Mouse (Mus musculus) kidney, adult 2 months (tissue): ENCODE measurements at regions not wholly inside any gene's neighbourhood (a gene's known extent, or its start where the extent isn't known, plus 50 kb on each side); places are given as distances from the start of the nearest gene placed in this dataset.

Experiments used
- DNase-seq: peaks from one replicate; pipeline ENCODE4 v3.0.0; 2021
- H3K27ac ChIP-seq: fragments of 200-500 bp; 2 replicates; pipeline ENCODE4 v1.5.1; 2012; ENCODE audit warnings: low read depth, low read length, control low read depth, inconsistent platforms; ENCODE audit not compliant: insufficient read depth
- H3K27me3 ChIP-seq: fragments of 200-500 bp; replicated peaks from 2 replicates; pipeline ENCODE4 v1.6.1; 2012; ENCODE audit warnings: mild to moderate bottlenecking, moderate library complexity, low read length, inconsistent platforms; ENCODE audit not compliant: control insufficient read depth, insufficient read depth
- H3K36me3 ChIP-seq: fragments of 200-500 bp; 2 replicates; pipeline ENCODE4 v1.6.1; 2012; ENCODE audit warnings: mild to moderate bottlenecking, moderate library complexity, low read length, inconsistent platforms; ENCODE audit not compliant: control insufficient read depth, insufficient read depth
- H3K4me1 ChIP-seq: fragments of 200-500 bp; 2 replicates; pipeline ENCODE4 v1.6.1; 2011; ENCODE audit warnings: low read length; ENCODE audit not compliant: control insufficient read depth, insufficient read depth
- H3K4me3 ChIP-seq: fragments of 200-500 bp; 2 replicates; pipeline ENCODE4 v1.5.1; 2011; ENCODE audit warnings: mild to moderate bottlenecking, low read depth, low read length, control low read depth; ENCODE audit not compliant: insufficient read depth
- CTCF ChIP-seq: fragments of 200-500 bp; conservative IDR thresholded peaks from 2 replicates; pipeline ENCODE4 v1.5.1; 2011; ENCODE audit warnings: low read depth, mild to moderate bottlenecking, control low read depth, low read length, moderate library complexity, mixed read lengths; ENCODE audit not compliant: insufficient read depth, insufficient read length
- POLR2A ChIP-seq: fragments of 200-500 bp; IDR thresholded peaks from one replicate; pipeline ENCODE4 v1.6.1; 2011; ENCODE audit warnings: low read depth, low read length, control low read depth
- WGBS: fragments of 180-500 bp; shearing (Covaris S2); methylation state at CpG from one replicate; pipeline ENCODE4 v1.1.7; 2018; 5-methylcytosine and 5-hydroxymethylcytosine counted together

DNA sequence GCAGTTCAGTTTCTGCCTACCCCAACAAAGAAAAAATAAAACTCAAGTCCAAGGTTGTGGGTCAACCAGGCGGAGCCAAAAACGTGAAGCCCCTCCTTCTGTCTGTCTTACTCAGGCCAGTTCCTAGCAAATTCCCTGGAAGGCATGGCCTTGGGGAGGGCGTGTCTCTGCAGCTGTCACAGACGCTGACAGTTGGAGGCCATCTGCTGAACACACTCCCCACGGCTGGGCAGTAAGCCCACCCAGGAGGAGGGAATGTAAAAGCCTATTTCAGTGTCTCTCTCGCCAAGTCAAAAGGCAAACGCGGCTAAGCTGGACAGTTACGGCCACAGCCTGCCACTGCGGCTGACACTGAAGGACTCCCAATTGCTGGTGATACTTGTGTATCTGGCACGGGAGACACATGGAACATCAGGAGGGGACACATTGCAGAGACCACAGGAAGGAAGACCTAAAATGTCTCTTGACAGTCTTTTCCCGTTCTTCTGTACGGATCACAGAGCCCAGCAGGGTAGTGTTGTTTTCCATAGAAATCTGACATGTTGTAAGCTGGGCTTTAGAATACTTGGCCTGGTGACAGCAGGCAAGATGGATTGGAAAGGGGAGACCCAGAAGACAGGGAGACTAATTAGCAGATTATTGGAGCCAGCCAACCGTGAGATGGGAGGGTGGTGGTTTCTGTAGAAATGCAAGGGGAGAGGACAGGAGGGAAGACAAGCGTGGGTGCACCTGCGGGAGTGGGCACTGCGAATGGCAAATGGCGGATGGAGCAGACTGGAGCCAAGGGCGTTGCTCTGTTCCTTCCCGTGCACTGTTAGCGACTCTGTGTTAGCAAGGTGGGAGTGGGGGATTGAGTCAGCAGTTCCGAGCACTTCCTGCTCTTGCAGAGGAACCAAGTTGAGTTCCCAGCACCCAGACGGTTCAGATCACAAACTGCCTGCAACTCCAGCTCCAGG is 229.5 kb downstream of the Suds3 start:
- no peaks in the 10 kb centered on the region for H3K4me1 ChIP-seq
- no peak for TF ChIP-seq CTCF
- TF ChIP-seq POLR2A, result no peak
- H3K36me3 ChIP-seq, result no peaks in the 10 kb centered on the region
- no peak overlapping the region for H3K27ac ChIP-seq
- no peak overlapping the region for H3K4me3 ChIP-seq
- no peak for DNase-seq
- no peaks in the 10 kb centered on the region for H3K27me3 ChIP-seq
- 30% methylated on average over 23 of the region's 23 CpGs for WGBS

GRCm38 (mm10) chr5:116879761-116880160 is 236.2 kb downstream of the Suds3 start:
- DNase-seq, result no peak
- Histone ChIP-seq H3K27me3 (no peaks in the 10 kb centered on the region), H3K4me1 (no peaks in the 10 kb centered on the region; the same call in 1 of the 2 replicates), H3K36me3 (no peaks in the 10 kb centered on the region), H3K4me3 (no peak overlapping the region), H3K27ac (no peak overlapping the region)
- 79% methylated on average over 2 of the region's 2 CpGs for WGBS
- no peak for TF ChIP-seq CTCF
- no peak for TF ChIP-seq POLR2A

- peak; percentile 56 for DNase-seq
- 54% methylated on average over 2 of the region's 2 CpGs for WGBS
- H3K27me3 ChIP-seq, result no peaks in the 10 kb centered on the region
- no peak overlapping the region for H3K4me3 ChIP-seq
- H3K27ac ChIP-seq, result no peak overlapping the region
- no peaks in the 10 kb centered on the region for H3K36me3 ChIP-seq
- TF ChIP-seq CTCF, result no peak
- no peak for TF ChIP-seq POLR2A
- peaks cover 3% of the 10 kb centered on the region for H3K4me1 ChIP-seq
Measured at GRCm38 (mm10) chr5:116874941-116875340, 241.0 kb downstream of the Suds3 start.

DNA sequence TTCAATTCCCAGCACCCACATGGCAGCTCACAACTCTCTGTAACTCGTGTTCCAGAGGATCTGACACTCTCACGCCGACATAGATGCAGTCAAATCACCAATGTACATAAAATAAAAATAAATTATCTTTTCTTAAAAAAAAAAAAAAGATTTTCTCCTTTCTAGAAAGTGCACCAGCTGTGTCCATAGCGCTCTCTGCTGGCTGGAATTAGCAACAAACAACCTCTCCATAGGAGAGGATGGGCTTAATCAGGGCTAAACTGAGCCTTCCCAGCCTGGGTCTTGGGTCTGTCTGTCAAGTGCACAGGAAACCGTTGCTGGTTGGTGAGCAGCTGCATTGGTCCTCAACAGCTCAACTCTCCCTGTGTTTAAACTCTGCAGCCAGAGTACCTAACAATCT is 247.8 kb downstream of the Suds3 start:
- no peak for DNase-seq
- H3K27me3 ChIP-seq, result no peaks in the 10 kb centered on the region
- H3K4me1 ChIP-seq, result no peaks in the 10 kb centered on the region
- no peak overlapping the region for H3K4me3 ChIP-seq
- H3K36me3 ChIP-seq, result no peaks in the 10 kb centered on the region
- H3K27ac ChIP-seq, result no peak overlapping the region
- WGBS, result 79% methylated on average over 5 of the region's 5 CpGs
- TF ChIP-seq POLR2A, result no peak
- no peak for TF ChIP-seq CTCF

DNA sequence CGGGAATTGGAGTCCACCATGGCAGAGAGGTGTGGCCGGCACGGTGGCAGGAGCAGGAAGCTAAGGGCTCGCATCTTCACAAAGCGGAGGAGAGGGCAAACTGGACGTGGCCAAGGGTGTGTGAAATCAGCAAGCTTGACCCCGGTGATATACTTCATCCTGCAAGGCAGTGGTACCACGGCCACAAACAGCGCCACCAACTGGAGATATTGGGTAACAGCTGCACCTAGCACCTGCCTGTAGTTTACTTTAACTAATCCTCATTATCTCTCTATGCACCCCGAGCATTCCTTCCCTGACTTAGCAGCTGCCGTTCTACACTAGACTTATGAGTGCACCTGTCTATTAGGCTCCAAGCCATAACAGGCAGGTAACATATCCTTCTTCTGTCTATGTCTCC is 251.6 kb downstream of the Suds3 start:
- Histone ChIP-seq H3K27ac (no peak overlapping the region), H3K27me3 (no peaks in the 10 kb centered on the region), H3K4me1 (no peaks in the 10 kb centered on the region), H3K4me3 (no peak overlapping the region), H3K36me3 (no peaks in the 10 kb centered on the region)
- WGBS, result 85% methylated on average over 11 of the region's 11 CpGs
- DNase-seq, result no peak
- TF ChIP-seq POLR2A (no peak), CTCF (no peak)

DNA sequence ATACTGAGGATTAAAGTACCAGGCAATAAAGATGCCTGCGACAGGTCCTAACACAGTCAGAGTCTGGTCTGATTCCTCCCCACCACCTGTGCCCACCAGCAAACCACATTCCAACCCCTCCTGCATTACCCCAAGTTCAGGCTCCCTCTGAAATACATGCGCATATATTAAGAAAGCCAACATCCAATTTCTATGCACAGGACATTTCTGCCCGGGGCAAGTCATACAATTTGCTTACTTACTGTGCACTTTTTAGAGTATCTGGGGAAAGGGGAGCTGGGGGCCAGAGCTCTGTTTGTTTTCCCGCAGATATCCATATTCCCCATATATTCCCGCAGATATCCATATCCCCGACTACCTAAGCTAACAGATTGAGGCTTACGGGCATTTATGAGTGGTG is 261.1 kb upstream of the Srrm4 start:
- Histone ChIP-seq H3K4me3 (no peak overlapping the region), H3K36me3 (no peaks in the 10 kb centered on the region), H3K27me3 (no peaks in the 10 kb centered on the region), H3K4me1 (no peaks in the 10 kb centered on the region), H3K27ac (no peak overlapping the region)
- DNase-seq, result no peak
- WGBS, result 69% methylated on average over 7 of the region's 7 CpGs
- no peak for TF ChIP-seq CTCF
- TF ChIP-seq POLR2A, result no peak

DNA sequence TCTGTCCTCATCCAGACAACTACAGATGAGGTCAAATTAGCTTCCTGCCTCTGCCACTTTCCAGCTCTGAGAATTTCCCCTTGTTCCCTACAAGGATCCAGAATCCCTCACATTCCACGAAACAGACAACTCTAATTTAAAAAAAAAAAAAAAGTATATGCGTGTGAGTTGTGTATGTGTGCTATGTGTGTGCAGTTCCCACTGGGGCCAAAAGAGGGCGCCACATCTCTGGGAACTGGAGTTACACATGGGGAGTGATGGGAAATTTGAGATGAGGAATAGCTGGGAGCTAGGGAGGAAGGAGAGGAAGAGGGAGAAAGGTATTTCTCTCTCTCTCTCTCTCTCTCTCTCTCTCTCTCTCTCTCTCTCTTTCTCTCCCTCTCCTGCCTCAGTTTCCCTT is 240.3 kb upstream of the Srrm4 start:
- no peaks in the 10 kb centered on the region for H3K4me1 ChIP-seq

More for the DNA sequence above, 240.3 kb upstream of the Srrm4 start:
- 75% methylated on average over 3 of the region's 3 CpGs for WGBS
- Histone ChIP-seq H3K27ac (no peak overlapping the region), H3K36me3 (no peaks in the 10 kb centered on the region), H3K4me3 (no peak overlapping the region), H3K27me3 (no peaks in the 10 kb centered on the region)
- TF ChIP-seq CTCF, result no peak
- TF ChIP-seq POLR2A, result no peak
- no peak for DNase-seq
